Mouse (Mus musculus) embryonic facial prominence, embryonic 15.5 days (tissue): Measurements from ENCODE around the gene Sstr2. TPM values are rescaled to one million over a fixed set of nuclear protein-coding genes. Genes with fewer than 3 reads are reported as not detected.

Experiments used
- ATAC-seq: fragments of 200-750 bp; cut with Nextera tagmentation; 2 replicates; pipeline ENCODE4 v1.8.0; 2017; ENCODE audit warnings: low read depth, moderate TSS enrichment; ENCODE audit not compliant: insufficient number of reproducible peaks, low FRiP score, low TSS enrichment
- H3K27ac ChIP-seq: fragments of 300-500 bp; sonication (generic); replicated peaks from 2 replicates; pipeline ENCODE4 v1.5.1; 2015; ENCODE audit warnings: mild to moderate bottlenecking, inconsistent platforms
- H3K27me3 ChIP-seq: fragments of 300-500 bp; sonication (generic); 2 replicates; pipeline ENCODE4 v1.6.1; 2015; ENCODE audit warnings: inconsistent platforms
- H3K36me3 ChIP-seq: fragments of 300-500 bp; sonication (generic); 2 replicates; pipeline ENCODE4 v1.6.1; 2015; ENCODE audit warnings: mild to moderate bottlenecking, inconsistent platforms
- H3K4me1 ChIP-seq: fragments of 300-500 bp; sonication (generic); 2 replicates; pipeline ENCODE4 v1.6.1; 2015; ENCODE audit warnings: inconsistent platforms
- H3K4me2 ChIP-seq: fragments of 300-500 bp; sonication (generic); replicated peaks from 2 replicates; pipeline ENCODE4 v1.6.1; 2015; ENCODE audit warnings: mild to moderate bottlenecking, inconsistent platforms
- H3K4me3 ChIP-seq: fragments of 300-500 bp; sonication (generic); replicated peaks from 2 replicates; pipeline ENCODE4 v1.5.1; 2015; ENCODE audit warnings: mild to moderate bottlenecking, inconsistent platforms
- H3K9ac ChIP-seq: fragments of 300-500 bp; sonication (generic); 2 replicates; pipeline ENCODE4 v1.6.1; 2015; ENCODE audit warnings: inconsistent platforms
- H3K9me3 ChIP-seq: fragments of 300-500 bp; sonication (generic); replicated peaks from 2 replicates; pipeline ENCODE4 v1.6.1; 2016; ENCODE audit warnings: inconsistent platforms
- WGBS: fragments of 180-500 bp; shearing (Covaris S2); methylation state at CpG from one replicate; pipeline ENCODE4 v1.1.7; 2015; 5-methylcytosine and 5-hydroxymethylcytosine counted together
- polyA plus RNA-seq: library from polyadenylated mRNA; unstranded; fragments of >200 nt; fragmentation: Nextera tagmentation; extraction: Ambion mirVana; gene quantifications from 2 replicates; pipeline ENCODE4 v1.2.1, GENCODE M21; 2015

Gene Sstr2
- polyA plus RNA-seq, 1 experiment from 2014 or later, result 1.6 TPM

DNA sequence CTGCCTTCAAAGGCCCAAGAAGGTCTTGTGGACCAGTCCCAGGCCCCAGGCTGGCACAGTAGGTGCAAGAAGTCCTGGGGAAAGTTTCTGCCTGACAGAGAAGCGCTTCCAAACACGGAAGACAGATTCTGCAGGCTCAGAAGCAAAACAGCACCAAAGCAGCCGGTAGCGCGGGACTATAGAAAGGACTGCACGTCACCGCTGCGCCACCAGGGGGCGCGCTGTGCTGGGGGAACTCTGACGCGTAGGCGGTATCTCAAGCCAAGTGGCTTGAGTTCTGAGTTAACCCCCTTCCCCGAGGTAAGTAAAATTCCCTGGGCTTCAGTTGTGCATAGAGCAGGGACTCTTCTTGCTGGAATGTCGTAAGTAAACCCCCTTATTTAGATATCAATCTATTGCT is 29.0 kb downstream of the Sstr2 start:
- Histone ChIP-seq H3K4me3 (0 out of 2 replicates have a peak overlapping the region, but pooled peaks have one; percentile 71), H3K27me3 (no peaks in the 10 kb centered on the region), H3K4me1 (peaks cover 32% of the 10 kb centered on the region), H3K9me3 (no peaks in the 10 kb centered on the region), H3K27ac (0 out of 2 replicates have a peak overlapping the region, but pooled peaks have one; percentile 22), H3K4me2 (peak overlapping the region; percentile 31), H3K36me3 (peaks cover 16% of the 10 kb centered on the region), H3K9ac (no peak overlapping the region; the same call in 1 of the 2 replicates)
- WGBS, result 5% methylated on average over 15 of the region's 15 CpGs
- no peak; the same call in 1 of the 2 replicates for ATAC-seq

DNA sequence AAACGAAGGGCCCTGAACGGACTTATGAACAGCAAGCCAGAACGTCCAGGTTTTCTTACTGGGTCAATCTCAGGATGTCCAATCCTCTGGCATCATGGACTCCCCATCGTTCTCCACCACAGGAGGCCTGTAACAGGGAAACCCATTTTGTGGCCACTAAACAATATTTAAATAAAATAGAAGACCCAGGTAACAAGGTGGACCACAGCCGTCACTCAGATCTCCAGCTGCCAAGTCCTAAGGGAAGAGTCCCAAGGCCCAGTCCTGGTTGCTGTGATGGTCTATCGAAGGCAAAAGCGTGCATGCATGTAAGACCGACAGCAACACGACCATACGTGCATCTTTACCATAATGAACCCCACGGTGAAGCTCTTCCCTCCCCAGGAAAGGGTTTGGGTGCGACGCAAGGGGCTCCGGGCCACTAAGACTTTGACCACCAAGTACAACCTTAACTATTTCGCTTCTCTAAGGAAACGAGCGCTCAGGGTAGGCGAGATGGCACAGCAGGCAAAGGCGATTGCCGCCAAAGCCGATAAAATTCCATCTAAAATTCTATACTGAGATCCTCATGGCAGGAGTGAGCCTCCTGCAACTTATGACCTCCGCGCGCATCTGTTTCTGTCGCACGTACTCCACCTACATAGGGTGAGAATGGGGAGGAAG is 29.7 kb downstream of the Sstr2 start, which contains the start of gene Cog1:
Gene Cog1, plus strand, starts transcription at position 480 of the 663 bp plus-strand sequence.
- peak within 1 kb of the TSS; percentile 82 for H3K27ac ChIP-seq
- H3K4me3 ChIP-seq, result peak within 1 kb of the TSS; percentile 71
- WGBS, result 41% methylated on average over 26 of the region's 26 CpGs
- no peaks in the 10 kb centered on the region for H3K27me3 ChIP-seq
- H3K9ac ChIP-seq, result peak within 1 kb of the TSS; percentile 90
- H3K4me1 ChIP-seq, result peaks cover 33% of the 10 kb centered on the region
- H3K9me3 ChIP-seq, result no peaks in the 10 kb centered on the region
- no peak for ATAC-seq
- H3K36me3 ChIP-seq, result peaks cover 22% of the 10 kb centered on the region
- H3K4me2 ChIP-seq, result peak within 1 kb of the TSS; percentile 53

DNA sequence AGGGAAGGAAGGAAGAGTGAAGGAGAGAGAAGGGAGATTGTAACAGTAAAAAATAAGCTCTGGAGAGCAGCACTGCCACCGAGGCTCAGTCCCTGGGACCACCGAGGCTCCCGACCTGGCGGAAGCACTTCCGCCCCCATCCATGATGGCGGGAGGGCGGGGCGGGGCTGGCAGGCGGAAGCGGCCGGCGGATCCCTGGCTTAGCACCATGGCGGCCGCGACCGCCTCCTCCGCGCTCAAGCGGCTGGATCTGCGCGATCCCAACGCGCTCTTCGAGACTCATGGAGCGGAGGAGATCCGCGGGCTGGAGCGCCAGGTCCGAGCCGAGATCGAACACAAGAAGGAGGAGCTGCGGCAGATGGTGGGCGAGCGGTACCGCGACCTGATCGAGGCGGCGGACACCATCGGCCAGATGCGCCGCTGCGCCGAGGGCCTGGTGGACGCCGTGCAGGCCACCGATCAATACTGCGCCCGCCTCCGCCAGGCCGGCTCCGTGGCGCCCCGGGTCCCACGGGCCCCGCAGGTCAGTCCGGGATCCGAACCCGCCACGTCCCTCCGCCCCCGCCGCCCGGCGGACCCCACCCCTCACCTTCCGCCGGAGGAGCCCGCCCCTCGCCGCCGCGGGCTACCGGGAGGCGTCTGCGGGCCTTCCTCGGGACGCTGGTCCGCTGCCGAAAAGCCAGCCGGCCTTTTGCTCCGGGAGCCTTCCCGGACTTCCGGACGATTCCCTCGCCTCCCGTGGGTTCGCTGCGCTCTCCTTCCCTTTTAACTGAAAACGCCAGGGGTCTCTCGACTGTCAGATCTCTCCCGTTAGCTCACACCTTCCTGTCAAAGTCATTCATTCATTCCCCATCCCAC is 30.4 kb downstream of the Sstr2 start, which contains the start of gene Slc39a11:
Gene Slc39a11, minus strand, starts transcription at position 727 of the 858 bp plus-strand sequence.
- peaks cover 40% of the 10 kb centered on the region for H3K4me1 ChIP-seq
- H3K4me2 ChIP-seq, result peak within 1 kb of the TSS; percentile 53
- peak within 1 kb of the TSS; percentile 90 for H3K9ac ChIP-seq
- peak within 1 kb of the TSS; percentile 82 for H3K27ac ChIP-seq
- under 1% methylated on average over 79 of the region's 91 CpGs for WGBS
- peak within 1 kb of the TSS; percentile 71 for H3K4me3 ChIP-seq
- no peaks in the 10 kb centered on the region for H3K9me3 ChIP-seq
- peak; percentile 82 for ATAC-seq
- H3K36me3 ChIP-seq, result peaks cover 30% of the 10 kb centered on the region
- H3K27me3 ChIP-seq, result no peaks in the 10 kb centered on the region

DNA sequence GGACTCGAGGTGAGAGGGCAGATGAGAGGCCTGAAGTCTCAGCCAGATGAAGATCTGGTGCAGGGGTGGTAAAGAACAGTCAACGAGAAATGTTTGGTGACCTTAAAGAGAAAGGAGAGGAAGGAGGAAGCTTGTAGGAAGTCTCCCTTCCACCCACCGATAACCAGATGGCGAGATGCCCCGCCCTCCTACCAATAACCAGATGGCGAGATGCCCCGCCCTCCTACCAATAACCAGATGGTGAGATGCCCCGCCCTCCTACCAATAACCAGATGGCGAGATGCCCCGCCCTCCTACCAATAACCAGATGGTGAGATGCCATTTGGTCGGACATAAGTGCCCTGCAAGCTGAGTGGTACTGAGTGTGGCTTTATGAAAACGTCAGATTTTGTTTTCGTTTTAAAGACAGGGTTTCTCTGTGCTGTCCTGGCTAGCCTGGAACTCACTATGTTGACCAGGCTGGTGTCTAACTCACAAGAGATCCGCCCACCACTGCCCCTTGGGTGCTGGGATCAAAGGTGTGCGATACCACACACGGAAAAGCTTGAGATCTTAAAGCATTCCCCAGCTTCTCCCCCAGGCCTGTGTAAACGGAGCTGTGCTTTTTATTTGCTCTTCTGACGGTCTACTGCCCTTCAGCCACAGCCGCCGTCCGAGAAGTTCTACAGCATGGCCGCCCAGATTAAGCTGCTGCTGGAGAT is 32.2 kb downstream of the Sstr2 start:
- Histone ChIP-seq H3K4me2 (0 out of 2 replicates have a peak overlapping the region, but pooled peaks have one; percentile 53), H3K36me3 (peaks cover 46% of the 10 kb centered on the region), H3K4me3 (no peak overlapping the region), H3K9ac (no peak overlapping the region), H3K9me3 (no peaks in the 10 kb centered on the region), H3K27me3 (no peaks in the 10 kb centered on the region), H3K27ac (0 out of 2 replicates have a peak overlapping the region, but pooled peaks have one; percentile 28), H3K4me1 (peaks cover 47% of the 10 kb centered on the region)
- no peak for ATAC-seq
- WGBS, result 58% methylated on average over 22 of the region's 22 CpGs

DNA sequence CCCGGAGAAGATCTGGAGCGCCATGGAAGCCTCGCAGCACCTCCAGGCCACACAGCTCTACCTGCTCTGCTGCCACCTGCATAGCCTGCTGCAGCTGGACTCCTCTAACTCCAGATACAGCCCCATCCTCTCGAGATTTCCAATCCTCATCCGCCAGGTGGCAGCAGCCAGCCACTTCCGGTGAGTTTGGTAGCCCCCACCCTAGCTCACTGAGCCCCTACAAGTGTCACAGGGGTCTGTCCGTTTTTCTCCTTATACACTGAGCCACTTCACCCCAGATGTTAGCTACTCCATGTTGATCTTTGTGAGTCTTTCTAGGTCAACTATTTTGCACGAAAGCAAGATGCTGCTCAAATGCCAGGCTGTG is 32.7 kb downstream of the Sstr2 start:
- H3K36me3 ChIP-seq, result peaks cover 52% of the 10 kb centered on the region
- H3K9ac ChIP-seq, result no peak overlapping the region
- H3K9me3 ChIP-seq, result no peaks in the 10 kb centered on the region
- 54% methylated on average over 8 of the region's 8 CpGs for WGBS
- no peak overlapping the region for H3K4me3 ChIP-seq
- H3K4me1 ChIP-seq, result peaks cover 47% of the 10 kb centered on the region
- no peak overlapping the region for H3K27ac ChIP-seq
- no peak for ATAC-seq
- H3K4me2 ChIP-seq, result no peak overlapping the region
- H3K27me3 ChIP-seq, result no peaks in the 10 kb centered on the region

DNA sequence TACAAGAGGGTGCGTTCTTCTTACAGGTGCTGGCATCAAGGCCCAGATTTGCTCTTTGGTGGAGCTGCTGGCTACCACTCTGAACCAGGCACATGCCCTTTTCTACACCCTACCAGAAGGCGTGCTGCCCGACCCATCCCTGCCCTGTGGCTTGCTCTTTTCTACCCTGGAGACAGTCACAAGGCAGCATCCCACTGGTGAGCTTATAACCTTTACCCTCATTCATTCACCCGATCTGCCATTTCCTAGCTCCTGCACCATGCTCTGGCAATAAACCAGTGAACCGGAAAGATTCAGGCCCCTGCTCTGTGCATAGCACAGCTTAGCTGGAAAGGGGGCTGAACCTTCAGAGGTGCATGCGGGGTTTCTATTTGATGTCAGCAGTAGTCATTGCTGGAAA is 33.4 kb downstream of the Sstr2 start:
- WGBS, result 88% methylated on average over 6 of the region's 6 CpGs
- H3K4me2 ChIP-seq, result no peak overlapping the region
- no peaks in the 10 kb centered on the region for H3K9me3 ChIP-seq
- H3K27me3 ChIP-seq, result no peaks in the 10 kb centered on the region
- H3K4me1 ChIP-seq, result peaks cover 47% of the 10 kb centered on the region
- ATAC-seq, result no peak
- peaks cover 57% of the 10 kb centered on the region for H3K36me3 ChIP-seq
- H3K9ac ChIP-seq, result no peak overlapping the region
- no peak overlapping the region for H3K27ac ChIP-seq
- H3K4me3 ChIP-seq, result no peak overlapping the region

DNA sequence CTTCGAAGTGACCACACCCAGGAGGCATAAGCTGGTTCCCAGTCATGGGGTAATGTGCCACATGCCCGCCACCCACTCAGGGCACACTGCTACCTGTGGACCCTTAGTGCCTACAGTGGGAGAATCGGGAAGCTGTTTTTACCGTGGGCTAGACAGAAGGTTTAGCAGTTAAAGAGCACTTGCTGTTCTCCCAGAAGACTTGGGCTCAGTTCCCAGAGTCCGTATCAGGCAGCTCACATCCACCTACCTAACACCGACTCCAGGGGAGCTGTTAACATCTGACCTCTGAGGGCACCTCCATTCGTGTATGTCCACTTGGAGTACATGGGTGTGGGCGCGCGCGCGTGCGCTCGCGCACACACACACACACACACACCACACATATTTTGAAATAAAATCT is 35.0 kb downstream of the Sstr2 start:
- Histone ChIP-seq H3K4me1 (peaks cover 31% of the 10 kb centered on the region), H3K36me3 (peaks cover 71% of the 10 kb centered on the region), H3K4me2 (no peak overlapping the region), H3K9me3 (no peaks in the 10 kb centered on the region), H3K4me3 (no peak overlapping the region), H3K9ac (no peak overlapping the region), H3K27ac (peak overlapping the region; percentile 52), H3K27me3 (no peaks in the 10 kb centered on the region)
- 83% methylated on average over 15 of the region's 15 CpGs for WGBS
- ATAC-seq, result no peak

DNA sequence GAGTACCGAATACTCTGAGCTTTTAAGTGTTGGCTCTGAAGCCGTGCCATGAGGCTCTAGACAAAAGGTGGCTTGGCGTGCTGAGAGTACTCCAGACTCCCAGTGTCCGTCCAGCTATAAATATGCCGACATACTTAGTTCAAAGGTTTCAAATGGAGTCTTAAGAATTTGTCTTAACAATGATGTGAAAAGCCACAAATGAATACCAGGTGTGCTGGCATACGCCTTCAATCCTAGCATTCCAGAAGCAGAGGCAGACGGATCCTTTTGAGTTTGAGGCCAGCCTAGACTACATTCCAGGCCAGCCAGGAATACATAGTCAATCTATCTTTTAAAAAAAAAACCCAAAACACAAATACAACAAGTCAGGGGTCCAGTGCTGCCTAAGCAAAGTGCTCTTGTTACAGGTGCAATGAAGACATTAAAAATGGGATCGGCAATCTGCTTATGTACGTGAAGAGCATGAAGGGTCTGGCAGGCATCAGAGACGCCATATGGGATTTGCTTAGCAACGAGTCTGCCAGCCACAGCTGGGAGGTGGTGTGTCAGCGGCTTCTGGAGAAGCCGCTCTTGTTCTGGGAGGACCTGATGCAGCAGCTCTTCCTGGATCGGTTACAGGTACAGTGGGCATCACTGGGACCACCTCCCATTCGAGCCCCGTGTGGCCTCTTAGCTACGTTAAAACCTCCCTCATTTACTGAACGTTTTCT is 35.6 kb downstream of the Sstr2 start:
- ATAC-seq, result no peak
- WGBS, result 35% methylated on average over 18 of the region's 18 CpGs

DNA sequence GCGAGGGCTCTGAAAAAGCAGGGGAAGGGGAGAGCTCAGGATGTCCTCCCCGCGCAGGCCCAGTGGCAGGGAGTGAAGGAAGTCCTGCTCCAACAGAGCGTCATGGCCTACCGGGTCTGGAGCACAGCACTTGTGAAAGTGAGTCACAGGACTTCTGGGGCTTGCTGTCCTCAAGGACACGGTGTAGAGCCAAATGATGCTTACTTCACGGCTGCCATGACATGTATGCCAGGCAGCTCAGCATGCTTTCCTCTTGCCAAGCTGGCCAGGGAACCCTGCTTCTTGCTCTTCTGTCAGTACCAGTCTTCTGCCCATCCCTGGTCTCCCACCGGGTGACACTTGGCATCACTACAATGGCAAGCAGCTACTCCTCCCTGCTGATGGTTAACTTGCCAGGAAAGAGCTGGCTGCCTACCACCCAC is 37.4 kb downstream of the Sstr2 start:
- Histone ChIP-seq H3K9me3 (no peaks in the 10 kb centered on the region), H3K4me3 (no peak overlapping the region), H3K4me2 (no peak overlapping the region), H3K9ac (no peak overlapping the region), H3K27ac (no peak overlapping the region), H3K27me3 (no peaks in the 10 kb centered on the region), H3K36me3 (peaks cover 92% of the 10 kb centered on the region), H3K4me1 (peaks cover 19% of the 10 kb centered on the region)
- no peak for ATAC-seq
- 86% methylated on average over 8 of the region's 8 CpGs for WGBS

More for the DNA sequence above, 35.6 kb downstream of the Sstr2 start:
- Histone ChIP-seq H3K36me3 (peaks cover 77% of the 10 kb centered on the region), H3K4me2 (no peak overlapping the region), H3K27ac (peak overlapping the region; percentile 52), H3K9me3 (no peaks in the 10 kb centered on the region), H3K27me3 (no peaks in the 10 kb centered on the region), H3K4me3 (no peak overlapping the region), H3K4me1 (peaks cover 31% of the 10 kb centered on the region), H3K9ac (no peak overlapping the region)

DNA sequence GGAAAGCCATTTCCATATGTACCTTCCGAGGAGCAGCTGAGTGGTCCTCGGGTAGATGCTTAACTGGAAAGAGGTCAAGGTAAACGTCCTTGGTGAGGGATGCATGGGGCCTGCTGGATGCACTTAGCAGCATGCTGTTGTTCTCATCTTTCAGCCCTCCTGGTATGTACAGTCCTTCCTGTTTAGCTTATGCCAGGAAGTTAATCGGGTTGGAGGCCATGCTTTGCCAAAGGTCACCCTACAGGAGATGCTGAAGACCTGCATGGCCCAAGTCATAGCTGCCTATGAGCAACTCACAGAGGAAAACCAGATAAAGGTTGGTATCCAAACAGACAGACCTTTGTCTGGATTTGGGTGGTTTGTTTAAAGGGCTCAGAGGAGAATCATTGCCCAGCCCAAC is 38.1 kb downstream of the Sstr2 start:
- Histone ChIP-seq H3K4me3 (no peak overlapping the region), H3K9ac (no peak overlapping the region), H3K36me3 (peaks cover 93% of the 10 kb centered on the region), H3K4me2 (no peak overlapping the region), H3K4me1 (peaks cover 15% of the 10 kb centered on the region; the same call in 1 of the 2 replicates), H3K27ac (no peak overlapping the region), H3K27me3 (no peaks in the 10 kb centered on the region), H3K9me3 (no peaks in the 10 kb centered on the region)
- 51% methylated on average over 4 of the region's 4 CpGs for WGBS
- ATAC-seq, result no peak
